Mouse (Mus musculus): Measurements from ENCODE around the gene Trub2. TPM values are rescaled to one million over a fixed set of nuclear protein-coding genes. Genes with fewer than 3 reads are reported as not detected.

Gene Trub2
- polyA plus RNA-seq, 1 experiment: 40.0 TPM

- Histone ChIP-seq H3K27ac (ENCODE audit: insufficient read depth, low read length) (no peak within 1 kb of the TSS), H3K4me3 (ENCODE audit: insufficient read depth, low read length) (no peak within 1 kb of the TSS), H3K4me1 (ENCODE audit: control insufficient read depth, insufficient read depth, low read length) (no peaks in the 10 kb centered on the region)
- TF ChIP-seq CTCF (IDR thresholded peaks at IDR 0.05; ENCODE audit: extremely low read depth, insufficient read depth, low read length): no peak
- no peak for TF ChIP-seq POLR2A (IDR thresholded peaks at IDR 0.05; ENCODE audit: extremely low read depth, insufficient read depth, low read length)
Measured at GRCm38 (mm10) chr2:29751497-29751896, 36.8 kb downstream of the Trub2 start, which contains the start of gene Gm13420. Gene Gm13420 (minus strand): TSS chr2:29751685.

DNA sequence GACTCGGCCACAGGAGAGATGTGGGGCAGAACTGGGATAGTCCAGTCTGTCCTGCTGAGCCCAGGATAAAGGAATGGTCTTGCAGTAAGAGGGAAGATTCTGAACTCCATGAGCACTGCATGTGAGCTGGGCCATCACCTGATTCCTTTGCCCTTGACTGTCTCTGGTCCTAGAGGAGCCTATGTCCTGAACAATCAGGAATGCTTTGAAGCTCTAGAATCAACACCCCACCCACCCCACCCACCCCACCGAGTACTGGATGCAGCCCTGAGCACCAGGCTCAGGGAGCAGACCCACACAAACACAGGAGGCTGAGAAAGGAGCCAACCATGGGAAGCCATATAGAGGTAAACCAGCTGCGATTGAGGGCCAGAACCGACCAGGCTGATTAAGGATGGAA, 39.8 kb downstream of the Trub2 start:
- TF ChIP-seq POLR2A (IDR thresholded peaks at IDR 0.05; ENCODE audit: extremely low read depth, insufficient read depth, low read length): no peak
- no peak for TF ChIP-seq CTCF (IDR thresholded peaks at IDR 0.05; ENCODE audit: extremely low read depth, insufficient read depth, low read length)
- Histone ChIP-seq H3K27ac (ENCODE audit: insufficient read depth, low read length) (no peak overlapping the region), H3K4me3 (ENCODE audit: insufficient read depth, low read length) (no peak overlapping the region), H3K4me1 (ENCODE audit: control insufficient read depth, insufficient read depth, low read length) (no peaks in the 10 kb centered on the region)

DNA sequence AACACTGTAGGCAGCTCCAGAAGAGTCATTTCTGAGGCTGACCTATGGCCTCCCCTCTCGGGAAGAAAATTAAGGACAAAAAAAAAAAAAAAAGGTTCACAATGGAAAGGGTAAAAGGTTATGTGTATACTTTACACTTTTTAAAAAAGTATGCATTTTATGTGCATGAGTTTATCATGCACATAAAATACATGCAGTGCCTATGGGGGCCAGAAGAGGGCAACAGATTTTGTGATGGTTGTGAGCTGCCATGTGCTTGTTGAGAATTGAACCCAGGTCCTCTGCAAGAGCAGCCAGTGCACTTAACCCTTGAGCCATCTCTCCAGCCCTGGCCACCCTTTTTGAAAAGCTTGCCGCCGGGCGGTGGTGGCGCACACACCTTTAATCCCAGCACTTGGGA, 40.5 kb downstream of the Trub2 start:
- Histone ChIP-seq H3K4me3 (ENCODE audit: insufficient read depth, low read length) (peak overlapping the region; percentile 30), H3K27ac (ENCODE audit: insufficient read depth, low read length) (no peak overlapping the region), H3K4me1 (ENCODE audit: control insufficient read depth, insufficient read depth, low read length) (no peaks in the 10 kb centered on the region)
- TF ChIP-seq CTCF (IDR thresholded peaks at IDR 0.05; ENCODE audit: extremely low read depth, insufficient read depth, low read length): 0 out of 2 replicates have a peak, but pooled peaks have one; percentile 7
- TF ChIP-seq POLR2A (IDR thresholded peaks at IDR 0.05; ENCODE audit: extremely low read depth, insufficient read depth, low read length): no peak

DNA sequence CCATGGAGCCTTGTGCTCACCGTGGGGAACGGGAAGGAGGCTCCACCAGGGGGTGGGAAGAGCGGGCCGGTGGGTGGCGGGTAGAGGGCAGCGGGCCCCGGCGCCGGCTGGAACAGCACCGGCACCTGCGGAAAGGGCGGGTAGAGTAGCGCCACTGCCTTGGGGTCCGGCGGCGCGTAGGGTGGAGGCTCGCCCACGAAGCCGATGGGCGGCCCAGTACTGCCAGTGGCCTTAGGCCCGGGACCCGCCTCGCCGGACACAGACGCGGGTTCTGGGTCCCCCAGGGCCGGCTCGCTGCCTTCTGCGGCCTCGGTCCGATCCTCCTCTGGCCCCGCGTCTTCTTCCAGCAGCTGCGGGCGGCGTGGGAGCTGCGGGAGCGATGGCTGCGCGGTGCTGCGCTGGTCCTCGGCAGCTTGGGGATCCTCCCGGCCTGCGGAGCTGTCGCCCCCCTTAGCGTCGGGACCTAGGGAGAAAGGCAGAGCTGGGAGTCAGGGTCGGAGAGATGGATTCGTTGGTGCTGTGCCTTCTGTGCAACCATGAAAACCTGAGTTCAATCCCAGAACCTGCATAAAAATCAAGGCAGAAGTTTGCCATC, 41.0 kb downstream of the Trub2 start:
- Histone ChIP-seq H3K4me1 (ENCODE audit: control insufficient read depth, insufficient read depth, low read length) (no peaks in the 10 kb centered on the region), H3K27ac (ENCODE audit: insufficient read depth, low read length) (no peak overlapping the region), H3K4me3 (ENCODE audit: insufficient read depth, low read length) (peak overlapping the region; percentile 30)
- no peak for TF ChIP-seq POLR2A (IDR thresholded peaks at IDR 0.05; ENCODE audit: extremely low read depth, insufficient read depth, low read length)
- TF ChIP-seq CTCF (IDR thresholded peaks at IDR 0.05; ENCODE audit: extremely low read depth, insufficient read depth, low read length): no peak

GRCm38 (mm10) chr2:29744256-29744655, 44.0 kb downstream of the Trub2 start:
- Histone ChIP-seq H3K27ac (ENCODE audit: insufficient read depth, low read length) (no peak overlapping the region), H3K4me3 (ENCODE audit: insufficient read depth, low read length) (no peak overlapping the region), H3K4me1 (ENCODE audit: control insufficient read depth, insufficient read depth, low read length) (no peaks in the 10 kb centered on the region)
- TF ChIP-seq POLR2A (IDR thresholded peaks at IDR 0.05; ENCODE audit: extremely low read depth, insufficient read depth, low read length) (no peak), CTCF (IDR thresholded peaks at IDR 0.05; ENCODE audit: extremely low read depth, insufficient read depth, low read length) (no peak)

GRCm38 (mm10) chr2:29741207-29741606, 47.1 kb downstream of the Trub2 start:
- Histone ChIP-seq H3K4me3 (ENCODE audit: insufficient read depth, low read length) (no peak overlapping the region), H3K4me1 (ENCODE audit: control insufficient read depth, insufficient read depth, low read length) (no peaks in the 10 kb centered on the region), H3K27ac (ENCODE audit: insufficient read depth, low read length) (no peak overlapping the region)
- TF ChIP-seq CTCF (IDR thresholded peaks at IDR 0.05; ENCODE audit: extremely low read depth, insufficient read depth, low read length) (no peak), POLR2A (IDR thresholded peaks at IDR 0.05; ENCODE audit: extremely low read depth, insufficient read depth, low read length) (no peak)

GRCm38 (mm10) chr2:29739368-29739767, 48.9 kb downstream of the Trub2 start:
- TF ChIP-seq POLR2A (IDR thresholded peaks at IDR 0.05; ENCODE audit: extremely low read depth, insufficient read depth, low read length) (no peak), CTCF (IDR thresholded peaks at IDR 0.05; ENCODE audit: extremely low read depth, insufficient read depth, low read length) (no peak)
- no peaks in the 10 kb centered on the region for H3K4me1 ChIP-seq (ENCODE audit: control insufficient read depth, insufficient read depth, low read length)
- H3K27ac ChIP-seq (ENCODE audit: insufficient read depth, low read length): no peak overlapping the region
- H3K4me3 ChIP-seq (ENCODE audit: insufficient read depth, low read length): no peak overlapping the region

- Histone ChIP-seq H3K4me3 (ENCODE audit: insufficient read depth, low read length) (no peak overlapping the region), H3K27ac (ENCODE audit: insufficient read depth, low read length) (no peak overlapping the region), H3K4me1 (ENCODE audit: control insufficient read depth, insufficient read depth, low read length) (no peaks in the 10 kb centered on the region)
- no peak for TF ChIP-seq POLR2A (IDR thresholded peaks at IDR 0.05; ENCODE audit: extremely low read depth, insufficient read depth, low read length)
- TF ChIP-seq CTCF (IDR thresholded peaks at IDR 0.05; ENCODE audit: extremely low read depth, insufficient read depth, low read length): no peak
Measured at GRCm38 (mm10) chr2:29738799-29739198, 49.5 kb downstream of the Trub2 start.

DNA sequence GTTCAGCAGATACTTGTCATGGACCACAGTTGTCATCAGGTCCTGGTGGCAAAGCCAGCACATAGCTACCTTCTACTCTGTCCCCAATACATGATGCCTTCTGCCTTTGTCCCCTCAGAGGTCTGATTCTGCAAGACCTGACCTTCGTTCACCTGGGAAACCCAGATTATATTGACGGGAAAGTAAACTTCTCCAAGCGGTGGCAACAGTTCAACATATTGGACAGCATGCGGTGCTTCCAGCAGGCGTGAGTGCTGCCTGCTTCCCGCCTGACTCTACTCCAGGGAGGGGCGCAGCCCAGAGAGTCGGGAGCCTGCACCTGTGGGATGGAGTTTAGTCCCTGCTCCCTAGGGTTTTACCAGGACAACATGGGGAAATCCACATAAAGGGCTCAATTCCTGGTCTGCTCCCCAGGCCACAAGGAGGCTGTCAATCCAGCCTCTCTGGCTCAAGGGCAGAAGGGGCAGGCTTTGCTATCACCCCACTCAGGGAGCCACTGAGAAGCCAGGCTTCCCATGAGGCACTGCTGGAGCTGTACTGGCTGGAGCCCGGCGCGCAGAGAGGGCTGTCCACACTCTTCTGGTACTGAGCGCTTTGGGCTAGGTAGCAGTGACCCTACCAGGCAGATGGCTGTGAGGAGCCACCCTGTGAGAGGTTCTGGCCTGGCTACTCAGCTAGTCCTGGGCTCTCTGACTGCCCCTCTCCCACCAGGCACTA, 50.9 kb downstream of the Trub2 start:
- Histone ChIP-seq H3K4me3 (ENCODE audit: insufficient read depth, low read length) (no peak overlapping the region), H3K4me1 (ENCODE audit: control insufficient read depth, insufficient read depth, low read length) (no peaks in the 10 kb centered on the region), H3K27ac (ENCODE audit: insufficient read depth, low read length) (no peak overlapping the region)
- no peak for TF ChIP-seq POLR2A (IDR thresholded peaks at IDR 0.05; ENCODE audit: extremely low read depth, insufficient read depth, low read length)
- TF ChIP-seq CTCF (IDR thresholded peaks at IDR 0.05; ENCODE audit: extremely low read depth, insufficient read depth, low read length): no peak

DNA sequence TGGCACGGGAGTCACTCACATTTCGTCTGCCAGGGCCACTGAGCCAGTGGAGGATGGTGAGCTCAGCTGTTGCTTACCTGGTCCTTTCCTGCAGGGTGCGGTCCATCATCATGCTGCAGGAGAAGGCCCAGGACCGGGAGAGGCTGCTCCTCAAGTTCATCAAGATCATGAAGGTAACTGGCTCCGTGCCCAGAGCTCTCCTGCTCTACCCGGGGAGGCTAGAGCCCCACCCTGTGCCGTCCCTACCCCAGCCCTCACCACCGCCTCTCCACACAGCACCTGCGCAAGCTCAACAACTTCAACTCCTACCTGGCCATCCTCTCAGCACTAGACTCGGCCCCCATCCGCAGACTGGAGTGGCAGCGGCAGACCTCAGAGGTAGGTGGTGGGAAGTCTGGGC, 52.6 kb downstream of the Trub2 start:
- TF ChIP-seq POLR2A (IDR thresholded peaks at IDR 0.05; ENCODE audit: extremely low read depth, insufficient read depth, low read length) (no peak), CTCF (IDR thresholded peaks at IDR 0.05; ENCODE audit: extremely low read depth, insufficient read depth, low read length) (no peak)
- no peak overlapping the region for H3K27ac ChIP-seq (ENCODE audit: insufficient read depth, low read length)
- H3K4me1 ChIP-seq (ENCODE audit: control insufficient read depth, insufficient read depth, low read length): no peaks in the 10 kb centered on the region
- H3K4me3 ChIP-seq (ENCODE audit: insufficient read depth, low read length): no peak overlapping the region

All from cortical plate, adult 2 months (tissue).